In genomic region chr13:44732442-44732974, GRCm38 (mm10) we compare ENCODE assay signal across 8 mouse cellular contexts. TPM values are rescaled to one million over a fixed set of nuclear protein-coding genes. Genes with fewer than 3 reads are reported as not detected.
DNase-seq lines count a peak whose midpoint lies in the region; ATAC-seq and TF ChIP-seq lines count a peak whose summit lies in the region.

No protein-coding gene starts in this region.

- H3K4me2 ChIP-seq in kidney, postnatal 0 days (ENCODE audit: low read length) = peak overlapping the region; percentile 95
- peak overlapping the region; percentile 85 for H3K4me2 ChIP-seq in midbrain, embryonic 13.5 days (replicated peaks)

- no peak for ATAC-seq in kidney, postnatal 0 days (replicated peaks; ENCODE audit: low FRiP score, low read depth)
- ATAC-seq in midbrain, embryonic 13.5 days = no peak
- no peak for ATAC-seq in megakaryocyte progenitor cell, adult 5-6 weeks (replicated peaks; ENCODE audit: poor library complexity)

- peak overlapping the region; percentile 87 for H3K9ac ChIP-seq in kidney, postnatal 0 days (ENCODE audit: low read depth, low read length)
- H3K9ac ChIP-seq in midbrain, embryonic 13.5 days (replicated peaks) = peak overlapping the region; percentile 82

- H3K4me3 ChIP-seq in kidney, postnatal 0 days (replicated peaks; ENCODE audit: low read depth, low read length) = peak overlapping the region; percentile 59
- peak overlapping the region; percentile 71 for H3K4me3 ChIP-seq in hindbrain, embryonic 10.5 days
- H3K4me3 ChIP-seq in midbrain, embryonic 13.5 days (replicated peaks) = peak overlapping the region; percentile 80

- no peaks in the 10 kb centered on the region for H3K27me3 ChIP-seq in kidney, postnatal 0 days (ENCODE audit: insufficient read depth, low read length)
- H3K27me3 ChIP-seq in hindbrain, embryonic 10.5 days (ENCODE audit: insufficient read depth, poor library complexity, severe bottlenecking) = peaks cover 5% of the 10 kb centered on the region; the same call in 1 of the 2 replicates
- no peaks in the 10 kb centered on the region for H3K27me3 ChIP-seq in midbrain, embryonic 13.5 days

- peaks cover 15% of the 10 kb centered on the region for H3K4me1 ChIP-seq in kidney, postnatal 0 days (replicated peaks; ENCODE audit: insufficient read depth, low read length)
- H3K4me1 ChIP-seq in hindbrain, embryonic 10.5 days (replicated peaks) = peaks cover 57% of the 10 kb centered on the region
- peaks cover 41% of the 10 kb centered on the region for H3K4me1 ChIP-seq in midbrain, embryonic 13.5 days (replicated peaks)

- H3K36me3 ChIP-seq in kidney, postnatal 0 days (ENCODE audit: insufficient read depth, low read length) = no peaks in the 10 kb centered on the region
- H3K36me3 ChIP-seq in hindbrain, embryonic 10.5 days = no peaks in the 10 kb centered on the region
- H3K36me3 ChIP-seq in midbrain, embryonic 13.5 days = no peaks in the 10 kb centered on the region

- peak overlapping the region; percentile 85 for H3K27ac ChIP-seq in kidney, postnatal 0 days
- peak overlapping the region; percentile 100 for H3K27ac ChIP-seq in hindbrain, embryonic 10.5 days
- H3K27ac ChIP-seq in midbrain, embryonic 13.5 days = no peak overlapping the region

- no peaks in the 10 kb centered on the region for H3K9me3 ChIP-seq in kidney, postnatal 0 days (replicated peaks; ENCODE audit: low read length)
- H3K9me3 ChIP-seq in hindbrain, embryonic 10.5 days = no peaks in the 10 kb centered on the region
- no peaks in the 10 kb centered on the region for H3K9me3 ChIP-seq in midbrain, embryonic 13.5 days

- under 1% methylated on average over 7 of the region's 7 CpGs for WGBS in kidney, postnatal 0 days
- WGBS in hindbrain, embryonic 10.5 days = under 1% methylated on average over 7 of the region's 7 CpGs
- WGBS in midbrain, embryonic 13.5 days = 1% methylated on average over 7 of the region's 7 CpGs

- DNase-seq in kidney, postnatal 0 days (ENCODE audit: low spot score) = peak; percentile 59
- no peak for DNase-seq in kidney, adult 18-20 months
- peak; percentile 34 for DNase-seq in T-cell, adult 2 months (ENCODE audit: low spot score)
- DNase-seq in hindbrain, embryonic 10.5 days (ENCODE audit: low spot score) = no peak
- no peak for DNase-seq in layer of hippocampus, postnatal 36 days
- DNase-seq in layer of hippocampus, postnatal 10 days (ENCODE audit: low spot score in 2 of 2) = no peak

- TF ChIP-seq CTCF in kidney, postnatal 0 days (IDR thresholded peaks at IDR 0.05; ENCODE audit: low read depth) = no peak

RNA-seq across cellular contexts. Expression of gene Jarid2, which starts 3.2 kb away (rescaled TPM):
- 22.5 and 26.2 TPM in 2 replicates for polyA plus RNA-seq in kidney, postnatal 0 days (2015; fragmentation: Nextera tagmentation; extraction: Ambion mirVana)
- polyA plus RNA-seq in hindbrain, embryonic 10.5 days (2016; fragmentation: Nextera tagmentation; extraction: Ambion mirVana) = 54.9 and 64.4 TPM in 2 replicates
- polyA plus RNA-seq in midbrain, embryonic 13.5 days (2015; fragmentation: Nextera tagmentation; extraction: Ambion mirVana) = 53.7 and 54.5 TPM in 2 replicates
- total RNA-seq in layer of hippocampus, postnatal 36 days (2021) = 10 to 100 TPM; 29.8 to 34.0 TPM
- total RNA-seq in megakaryocyte progenitor cell, adult 5-6 weeks (2015) = 31.8 and 40.3 TPM in 2 replicates
- total RNA-seq in megakaryocyte progenitor cell, adult 5-6 weeks (2017) = 32.5 and 50.2 TPM in 2 replicates
- total RNA-seq in layer of hippocampus, postnatal 10 days (2021) = 10 to 100 TPM; 37.8 to 42.0 TPM

Comparison
In these comparisons a context has a peak if more than half of its experiments do, and no peak if none do; other contexts are left out.
1. DNase-seq: peak in kidney, postnatal 0 days (single experiment) and T-cell, adult 2 months (single experiment); none in kidney, adult 18-20 months (single experiment), hindbrain, embryonic 10.5 days (single experiment), layer of hippocampus, postnatal 36 days (0 of 2) and layer of hippocampus, postnatal 10 days (0 of 2).
2. Peak in every context shown above with its lines, with median percentiles within 50 percentile points of each other: H3K4me3 ChIP-seq.